Mouse (Mus musculus) hindbrain, embryonic 15.5 days (tissue): ENCODE measurements at regions not wholly inside any gene's neighbourhood (a gene's known extent, or its start where the extent isn't known, plus 50 kb on each side); places are given as distances from the start of the nearest gene placed in this dataset.
"Not testable (repeated sequence)": the region's sequence is repeated elsewhere in the genome, so short reads cannot be mapped to it uniquely, and the experiment has no call there.

Source experiments
- ATAC-seq: fragments of 200-750 bp; cut with Nextera tagmentation; 2 replicates; pipeline ENCODE4 v1.8.0; 2017; ENCODE audit warnings: low read depth, moderate number of reproducible peaks, moderate TSS enrichment; ENCODE audit not compliant: low FRiP score
- H3K27ac ChIP-seq: fragments of 300-500 bp; sonication (generic); replicated peaks from 2 replicates; pipeline ENCODE4 v1.5.1; 2015; ENCODE audit warnings: mild to moderate bottlenecking, inconsistent platforms
- H3K27me3 ChIP-seq: fragments of 300-500 bp; sonication (generic); 2 replicates; pipeline ENCODE4 v1.6.1; 2015; ENCODE audit warnings: control low read depth, inconsistent platforms
- H3K36me3 ChIP-seq: fragments of 300-500 bp; sonication (generic); 2 replicates; pipeline ENCODE4 v1.6.1; 2015; ENCODE audit warnings: control low read depth, inconsistent platforms
- H3K4me1 ChIP-seq: fragments of 300-500 bp; sonication (generic); replicated peaks from 2 replicates; pipeline ENCODE4 v1.6.1; 2015; ENCODE audit warnings: control low read depth, inconsistent platforms
- H3K4me2 ChIP-seq: fragments of 300-500 bp; sonication (generic); 2 replicates; pipeline ENCODE4 v1.6.1; 2015; ENCODE audit warnings: moderate library complexity, mild to moderate bottlenecking, inconsistent platforms
- H3K4me3 ChIP-seq: fragments of 300-500 bp; sonication (generic); 2 replicates; pipeline ENCODE4 v1.5.1; 2015; ENCODE audit warnings: mild to moderate bottlenecking, inconsistent platforms
- H3K9ac ChIP-seq: fragments of 300-500 bp; sonication (generic); 2 replicates; pipeline ENCODE4 v1.6.1; 2015; ENCODE audit warnings: inconsistent platforms
- H3K9me3 ChIP-seq: fragments of 300-500 bp; sonication (generic); 2 replicates; pipeline ENCODE4 v1.6.1; 2016; ENCODE audit warnings: control low read depth, inconsistent platforms
- WGBS: fragments of 180-500 bp; shearing (Covaris S2); methylation state at CpG from one replicate; pipeline ENCODE4 v1.1.7; 2015; 5-methylcytosine and 5-hydroxymethylcytosine counted together

DNA sequence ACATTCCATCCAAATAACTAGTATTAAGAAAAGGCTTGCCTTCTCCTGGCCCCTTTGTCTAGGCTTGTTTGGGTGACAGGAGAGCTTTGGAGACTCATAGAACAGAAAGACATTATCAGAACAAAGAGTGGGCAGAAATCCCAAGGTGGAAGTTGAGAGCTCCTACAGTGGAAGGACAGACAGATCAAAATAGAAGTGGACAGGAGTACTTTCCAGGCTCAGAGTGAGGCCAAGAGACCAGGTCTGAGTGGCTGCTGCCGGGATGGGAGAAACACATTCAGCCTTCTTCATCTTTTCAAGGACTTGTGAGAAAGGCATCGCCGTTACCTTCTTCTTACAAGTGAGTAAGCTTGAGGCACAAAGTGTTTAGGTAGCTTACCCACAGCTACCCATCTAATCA is 197.5 kb downstream of the Fam43a start:
- H3K4me3 ChIP-seq, result no peak overlapping the region
- no peaks in the 10 kb centered on the region for H3K9me3 ChIP-seq
- H3K27me3 ChIP-seq, result no peaks in the 10 kb centered on the region
- ATAC-seq, result no peak
- no peak overlapping the region for H3K9ac ChIP-seq
- no peak overlapping the region for H3K27ac ChIP-seq
- H3K36me3 ChIP-seq, result no peaks in the 10 kb centered on the region
- no peak overlapping the region for H3K4me2 ChIP-seq
- WGBS, result 94% methylated on average over 3 of the region's 3 CpGs
- H3K4me1 ChIP-seq, result peaks cover 10% of the 10 kb centered on the region; the same call in 1 of the 2 replicates

DNA sequence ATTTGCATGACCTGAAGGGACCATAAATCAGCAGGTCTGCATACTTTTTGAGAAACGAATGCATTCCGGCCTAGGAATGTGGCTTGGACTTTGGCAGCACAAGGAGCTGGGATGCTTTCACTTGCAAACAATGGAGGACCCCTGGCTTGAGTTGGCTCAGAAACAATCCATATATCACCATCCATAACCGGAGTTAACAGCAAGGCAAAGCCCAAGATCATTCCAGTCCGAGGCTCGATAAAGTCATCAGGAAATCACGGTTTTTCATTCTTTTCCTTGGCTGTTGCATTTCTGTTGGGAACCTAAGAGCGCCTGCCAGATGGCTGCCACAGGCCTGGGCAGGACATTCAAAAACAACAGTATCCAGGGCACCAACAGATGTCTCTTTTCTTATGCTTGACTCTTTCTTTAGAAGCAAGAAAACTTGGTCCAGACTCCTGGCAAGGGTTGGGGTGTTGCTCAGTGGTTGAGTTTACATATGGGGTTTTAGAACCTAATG is 198.5 kb downstream of the Fam43a start:
- WGBS, result 39% methylated on average over 7 of the region's 7 CpGs
- no peak overlapping the region for H3K4me3 ChIP-seq
- no peak overlapping the region for H3K4me2 ChIP-seq
- H3K4me1 ChIP-seq, result peaks cover 5% of the 10 kb centered on the region; the same call in 1 of the 2 replicates
- no peak overlapping the region for H3K27ac ChIP-seq
- H3K27me3 ChIP-seq, result no peaks in the 10 kb centered on the region
- ATAC-seq, result peak; percentile 61
- H3K9ac ChIP-seq, result no peak overlapping the region
- H3K9me3 ChIP-seq, result no peaks in the 10 kb centered on the region
- H3K36me3 ChIP-seq, result no peaks in the 10 kb centered on the region

- H3K4me2 ChIP-seq, result no peak overlapping the region
- H3K36me3 ChIP-seq, result no peaks in the 10 kb centered on the region
- no peaks in the 10 kb centered on the region for H3K27me3 ChIP-seq
- H3K9ac ChIP-seq, result no peak overlapping the region
- peaks cover under 1% of the 10 kb centered on the region; the same call in 1 of the 2 replicates for H3K4me1 ChIP-seq
- no peak overlapping the region for H3K27ac ChIP-seq
- no peak overlapping the region for H3K4me3 ChIP-seq
- ATAC-seq, result no peak
- H3K9me3 ChIP-seq, result no peaks in the 10 kb centered on the region
- WGBS, result 78% methylated on average over 1 of the region's 1 CpGs
These were observed 199.0 kb downstream of the Fam43a start for GRCm38 (mm10) chr16:30798536-30798935.

DNA sequence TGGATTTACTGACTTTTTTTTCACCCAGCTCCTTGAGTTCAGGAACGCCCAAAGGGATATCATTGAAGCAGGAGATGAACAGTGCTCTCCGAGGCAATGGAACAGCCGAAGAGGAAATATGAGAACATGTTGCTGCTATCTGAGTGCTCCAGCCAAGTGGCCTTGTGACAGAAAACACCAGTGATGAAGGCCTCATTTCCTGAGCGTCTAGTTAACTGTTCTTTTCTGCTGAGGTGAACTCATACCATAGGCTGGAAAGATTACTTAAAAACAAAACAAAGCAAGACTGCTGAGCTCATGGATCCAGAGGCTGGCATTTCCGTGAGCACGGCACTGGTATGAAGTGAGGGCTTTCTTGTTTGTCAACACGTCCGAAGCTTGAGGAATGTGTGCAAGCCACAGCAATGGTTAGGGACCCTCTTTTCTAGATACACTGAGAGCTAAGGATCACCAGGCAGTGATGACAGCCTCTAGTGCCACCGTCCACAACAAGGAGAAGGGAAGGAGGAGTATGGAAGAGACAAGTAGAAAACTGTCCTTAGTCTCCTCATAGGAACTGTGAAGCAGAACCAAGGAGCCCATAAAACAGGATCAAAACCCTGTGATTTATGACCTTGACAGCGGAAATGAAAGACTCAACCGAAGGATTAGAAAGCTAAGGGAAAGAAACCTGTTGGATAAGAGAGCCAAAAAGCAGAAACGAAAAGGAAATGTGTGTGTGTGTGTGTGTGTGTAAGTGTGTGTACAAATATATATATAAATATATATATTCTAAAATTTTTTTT is 200.4 kb downstream of the Fam43a start:
- ATAC-seq, result no peak
- H3K4me3 ChIP-seq, result no peak overlapping the region
- H3K9me3 ChIP-seq, result no peaks in the 10 kb centered on the region
- no peak overlapping the region for H3K4me2 ChIP-seq
- no peak overlapping the region for H3K9ac ChIP-seq
- no peaks in the 10 kb centered on the region for H3K27me3 ChIP-seq
- H3K36me3 ChIP-seq, result no peaks in the 10 kb centered on the region
- H3K27ac ChIP-seq, result no peak overlapping the region
- no peaks in the 10 kb centered on the region for H3K4me1 ChIP-seq
- 85% methylated on average over 12 of the region's 12 CpGs for WGBS

- Histone ChIP-seq H3K4me3 (no peak overlapping the region), H3K9ac (no peak overlapping the region), H3K9me3 (no peaks in the 10 kb centered on the region), H3K4me1 (no peaks in the 10 kb centered on the region), H3K36me3 (no peaks in the 10 kb centered on the region), H3K27me3 (no peaks in the 10 kb centered on the region), H3K4me2 (no peak overlapping the region), H3K27ac (no peak overlapping the region)
- ATAC-seq, result no peak
- WGBS, result 54% methylated on average over 3 of the region's 3 CpGs
These were observed 204.5 kb downstream of the Fam43a start for GRCm38 (mm10) chr16:30804018-30804417.

DNA sequence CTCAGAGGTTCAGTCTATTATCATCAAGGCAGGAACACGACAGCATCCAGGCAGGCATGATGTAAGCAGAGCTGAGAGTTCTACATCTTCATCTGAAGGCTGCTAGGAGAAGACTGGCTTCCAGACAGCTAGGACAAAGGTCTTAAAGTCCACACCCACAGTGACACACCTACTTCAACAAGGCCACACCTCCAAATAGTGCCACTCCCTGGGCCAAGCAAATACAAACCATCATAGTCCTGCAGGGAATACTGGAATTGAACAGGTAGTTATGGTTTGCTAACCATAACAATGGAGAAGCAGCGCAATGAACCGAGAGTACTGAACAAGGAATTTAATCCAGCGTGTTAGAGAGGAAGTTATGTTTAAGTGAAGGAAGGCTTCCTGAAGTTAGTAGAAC is 206.7 kb downstream of the Fam43a start:
- not testable (repeated sequence) for H3K4me2 ChIP-seq, ATAC-seq, H3K36me3 ChIP-seq, H3K9ac ChIP-seq, H3K27me3 ChIP-seq, H3K4me1 ChIP-seq, H3K9me3 ChIP-seq, H3K4me3 ChIP-seq, H3K27ac ChIP-seq
- WGBS, result 91% methylated on average over 4 of the region's 4 CpGs

DNA sequence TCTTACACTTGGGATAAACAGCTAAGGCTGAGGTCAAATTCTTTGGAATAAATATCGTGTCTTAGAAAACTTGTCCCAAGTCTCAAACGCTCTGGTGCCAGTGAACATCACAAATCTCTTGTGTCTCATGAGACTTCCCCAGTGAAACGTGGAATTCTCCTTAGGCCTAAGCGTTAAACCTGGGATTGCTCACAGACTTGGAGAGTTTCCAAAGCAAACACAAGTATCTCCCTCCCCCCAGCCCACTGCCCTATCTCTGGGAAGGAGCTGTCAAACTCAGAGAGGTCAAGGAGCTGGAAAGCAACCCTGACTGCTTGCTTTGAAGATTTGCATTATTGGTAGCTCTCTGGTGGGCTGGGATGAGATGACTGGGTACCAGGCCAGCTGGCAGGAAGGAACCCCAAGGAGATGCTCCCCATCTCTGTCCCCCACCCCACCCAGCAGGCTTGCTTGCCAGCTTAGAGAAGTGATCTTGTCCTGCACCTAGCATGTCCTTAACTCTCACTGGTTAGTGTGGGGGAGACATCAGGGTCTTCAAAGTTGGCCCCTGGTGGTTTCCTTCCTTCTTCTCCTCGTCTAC is 219.1 kb downstream of the Fam43a start:
- Histone ChIP-seq H3K9ac (no peak overlapping the region), H3K36me3 (no peaks in the 10 kb centered on the region), H3K27me3 (no peaks in the 10 kb centered on the region), H3K4me2 (no peak overlapping the region), H3K4me3 (no peak overlapping the region), H3K4me1 (peaks cover 20% of the 10 kb centered on the region), H3K9me3 (no peaks in the 10 kb centered on the region), H3K27ac (no peak overlapping the region)
- 67% methylated on average over 5 of the region's 5 CpGs for WGBS
- no peak for ATAC-seq

DNA sequence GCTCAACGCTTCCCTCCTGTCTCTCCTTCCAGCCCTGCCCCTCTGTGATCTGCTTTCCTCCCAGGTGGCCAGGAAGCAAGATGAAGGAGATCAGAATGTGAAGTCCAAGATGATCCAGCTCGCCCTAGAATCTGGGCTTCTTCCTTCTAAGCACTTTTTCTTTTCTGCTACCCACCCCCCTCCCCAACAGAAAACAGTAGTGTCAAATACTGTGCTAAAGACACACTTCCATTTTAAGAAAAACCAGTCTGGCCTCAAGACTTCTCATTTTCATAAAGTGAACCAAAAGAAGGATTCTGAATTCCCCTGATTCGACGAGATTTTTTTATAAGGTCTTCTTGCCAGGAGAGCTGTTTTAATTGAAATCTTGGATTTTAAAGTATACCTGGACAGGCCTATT is 219.8 kb downstream of the Fam43a start:
- ATAC-seq, result no peak
- H3K9me3 ChIP-seq, result no peaks in the 10 kb centered on the region
- WGBS, result 94% methylated on average over 4 of the region's 4 CpGs
- no peak overlapping the region for H3K4me2 ChIP-seq
- H3K9ac ChIP-seq, result no peak overlapping the region
- H3K27ac ChIP-seq, result no peak overlapping the region
- H3K4me1 ChIP-seq, result peaks cover 20% of the 10 kb centered on the region
- no peaks in the 10 kb centered on the region for H3K36me3 ChIP-seq
- no peaks in the 10 kb centered on the region for H3K27me3 ChIP-seq
- no peak overlapping the region for H3K4me3 ChIP-seq

DNA sequence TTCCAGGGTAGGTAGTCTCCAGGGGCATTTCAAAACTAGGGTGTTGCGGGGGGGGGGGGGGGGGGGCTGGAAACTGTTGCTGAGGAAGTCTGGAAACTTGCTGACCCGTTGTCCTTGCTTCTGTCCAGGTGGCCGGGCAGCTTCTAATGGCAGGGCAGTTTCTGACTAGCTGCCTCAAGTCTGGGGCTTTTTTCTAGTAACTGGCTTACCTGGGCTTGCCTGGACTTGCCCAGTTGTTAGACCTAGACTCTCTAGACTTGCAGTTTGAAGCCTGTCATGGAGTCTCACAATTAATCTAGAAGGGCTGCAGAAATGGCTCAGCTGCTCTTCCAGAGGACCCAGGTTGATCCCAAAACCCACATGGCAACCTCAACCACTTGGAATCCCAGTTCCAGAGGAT is 220.7 kb downstream of the Fam43a start:
- Histone ChIP-seq H3K4me1 (peaks cover 20% of the 10 kb centered on the region), H3K36me3 (no peaks in the 10 kb centered on the region), H3K9me3 (no peaks in the 10 kb centered on the region), H3K4me3 (no peak overlapping the region), H3K9ac (no peak overlapping the region), H3K27ac (no peak overlapping the region), H3K4me2 (no peak overlapping the region), H3K27me3 (no peaks in the 10 kb centered on the region)
- ATAC-seq, result no peak
- 90% methylated on average over 3 of the region's 3 CpGs for WGBS

DNA sequence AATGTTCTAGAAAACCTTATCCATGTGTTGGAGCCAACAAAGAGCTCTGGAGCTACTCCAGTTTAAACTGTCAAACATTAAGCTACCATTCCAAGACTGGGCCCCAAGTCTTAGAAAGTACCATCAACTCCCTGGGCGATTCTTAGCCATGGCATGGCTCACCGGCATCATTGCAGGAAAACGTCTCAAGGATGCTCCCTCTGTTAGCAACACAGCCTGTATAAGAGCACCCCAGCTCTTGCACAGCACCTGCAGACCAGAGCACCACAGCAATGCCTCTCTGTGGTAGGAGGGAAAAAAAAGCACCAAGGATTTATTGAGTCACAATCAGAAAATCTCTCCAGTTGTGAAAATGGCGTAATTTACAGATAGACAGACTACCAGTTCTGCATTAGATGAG is 221.2 kb downstream of the Fam43a start:
- H3K4me1 ChIP-seq, result peaks cover 20% of the 10 kb centered on the region
- H3K9ac ChIP-seq, result no peak overlapping the region
- H3K36me3 ChIP-seq, result no peaks in the 10 kb centered on the region
- H3K27ac ChIP-seq, result 0 out of 2 replicates have a peak overlapping the region, but pooled peaks have one; percentile 37
- WGBS, result 76% methylated on average over 4 of the region's 4 CpGs
- no peaks in the 10 kb centered on the region for H3K27me3 ChIP-seq
- peak overlapping the region; percentile 49 for H3K4me2 ChIP-seq
- no peak for ATAC-seq
- H3K9me3 ChIP-seq, result no peaks in the 10 kb centered on the region
- H3K4me3 ChIP-seq, result no peak overlapping the region

GRCm38 (mm10) chr16:30821191-30821910 is 221.8 kb downstream of the Fam43a start:
- H3K27ac ChIP-seq, result peak overlapping the region; percentile 43
- H3K9me3 ChIP-seq, result no peaks in the 10 kb centered on the region
- H3K36me3 ChIP-seq, result no peaks in the 10 kb centered on the region
- peak overlapping the region; percentile 49 for H3K4me2 ChIP-seq
- peak; percentile 80; the same call in 1 of the 2 replicates for ATAC-seq
- H3K4me1 ChIP-seq, result peaks cover 20% of the 10 kb centered on the region
- peak overlapping the region; percentile 11; the same call in 1 of the 2 replicates for H3K4me3 ChIP-seq
- no peak overlapping the region for H3K9ac ChIP-seq
- 7% methylated on average over 17 of the region's 17 CpGs for WGBS
- no peaks in the 10 kb centered on the region for H3K27me3 ChIP-seq
